Mouse (Mus musculus) heart, postnatal 14 days (tissue): ENCODE results near the gene Cln5. TPM values are rescaled to one million over a fixed set of nuclear protein-coding genes. Genes with fewer than 3 reads are reported as not detected.

Experiments used
- DNase-seq, 2 experiments: peaks; one replicate each; pipeline ENCODE4 v3.0.0; 2021 to 2022
- intact Hi-C: fragments of 180-260 bp; cut with DNase I; formaldehyde crosslinking; loops from one replicate; pipeline ENCODE4 v1.15.1; 2025
- long read RNA-seq, 2 experiments: library from polyadenylated mRNA; stranded (forward); transcript quantifications; one replicate each; pipeline ENCODE4 v2.0.0; 2021
- total RNA-seq, 2 experiments: library from RNA; stranded (reverse); gene quantifications; 2 replicates each; pipeline ENCODE4 v1.2.3; 2021

The Cln5 gene
- total RNA-seq, result 10 to 100 TPM; 16.4 to 17.9 TPM
- long read RNA-seq, experiment 1, transcript Cln5-201 (4 exons, 2,445 nt), result major isoform, 21 of 25 reads
- long read RNA-seq, experiment 1, partial matches to known transcripts, result 1 of 25 reads
- long read RNA-seq, experiment 1, other reads (novel, unspliced or antisense), result 3 of 25 reads
- long read RNA-seq, experiment 2, transcript Cln5-201 (4 exons, 2,445 nt), result major isoform, 20 of 25 reads
- long read RNA-seq, experiment 2, partial matches to known transcripts, result 0 of 25 reads
- long read RNA-seq, experiment 2, other reads (novel, unspliced or antisense), result 5 of 25 reads

- peak; percentile 97 to 98 for DNase-seq
Measured at GRCm38 (mm10) chr14:103069864-103070611, at the start of gene Cln5. Cln5 (plus strand) TSS chr14:103070216.

DNA sequence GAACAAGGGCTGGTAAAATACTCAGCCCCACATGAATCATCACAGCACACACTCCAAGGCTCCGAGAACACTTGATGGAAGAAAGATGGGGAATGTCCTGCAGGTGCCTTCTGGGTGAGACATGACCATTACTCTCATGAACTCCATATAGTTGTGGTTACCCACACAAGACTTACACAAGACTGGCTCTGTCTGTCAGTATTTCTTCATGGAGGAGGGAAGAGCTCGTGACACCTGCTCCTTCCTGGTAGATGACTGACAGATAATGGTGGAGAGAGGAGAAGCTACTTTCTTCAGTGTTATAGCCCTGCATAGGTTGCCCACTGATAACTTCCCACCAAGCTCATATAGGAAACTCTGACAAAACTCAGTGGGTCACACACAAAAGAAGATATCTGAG, 40.8 kb upstream of the Cln5 start:
- intact Hi-C loops, result no loop called here
- no peak for DNase-seq

More at GRCm38 (mm10) chr14:103069864-103070611, at the start of gene Cln5:
- intact Hi-C loops, result loop anchor here (2.0 to 5.0 kb wide), 5 partner anchors 27 to 467 kb away; partner anchors contain the start of gene Mycbp2

GRCm38 (mm10) chr14:103033271-103033823, 36.7 kb upstream of the Cln5 start:
- peak; percentile 16 to 19 for DNase-seq
- intact Hi-C loops, result no loop called here

DNA sequence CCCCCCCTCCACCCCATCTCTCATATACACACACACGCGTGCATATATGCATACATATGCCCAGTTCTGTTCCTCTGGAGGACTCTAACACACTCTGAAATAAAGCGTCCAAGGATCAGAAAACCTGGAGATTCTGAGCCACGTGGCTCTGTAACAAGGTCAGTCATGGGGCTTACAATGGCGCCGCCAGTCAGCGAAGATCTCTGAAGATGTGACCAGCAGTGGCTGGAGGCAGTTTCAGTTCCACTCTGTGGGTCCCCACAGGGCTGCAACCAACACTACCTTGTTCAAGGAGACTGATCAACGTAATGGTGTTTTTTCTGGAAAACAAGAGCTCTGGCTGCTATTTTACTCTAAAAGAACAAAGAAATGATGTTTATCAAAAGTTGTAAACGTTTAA, 35.9 kb upstream of the Cln5 start:
- no peak for DNase-seq
- intact Hi-C loops, result no loop called here

GRCm38 (mm10) chr14:103037016-103037415, 33.0 kb upstream of the Cln5 start:
- intact Hi-C loops, result no loop called here
- no peak for DNase-seq

- intact Hi-C loops, result no loop called here
- DNase-seq, result no peak
Measured at GRCm38 (mm10) chr14:103046677-103047076, 23.3 kb upstream of the Cln5 start, which contains the start of gene Acod1. Acod1 (plus strand) TSS chr14:103046977.

GRCm38 (mm10) chr14:103048292-103049086, 21.5 kb upstream of the Cln5 start:
- DNase-seq, result no peak

DNA sequence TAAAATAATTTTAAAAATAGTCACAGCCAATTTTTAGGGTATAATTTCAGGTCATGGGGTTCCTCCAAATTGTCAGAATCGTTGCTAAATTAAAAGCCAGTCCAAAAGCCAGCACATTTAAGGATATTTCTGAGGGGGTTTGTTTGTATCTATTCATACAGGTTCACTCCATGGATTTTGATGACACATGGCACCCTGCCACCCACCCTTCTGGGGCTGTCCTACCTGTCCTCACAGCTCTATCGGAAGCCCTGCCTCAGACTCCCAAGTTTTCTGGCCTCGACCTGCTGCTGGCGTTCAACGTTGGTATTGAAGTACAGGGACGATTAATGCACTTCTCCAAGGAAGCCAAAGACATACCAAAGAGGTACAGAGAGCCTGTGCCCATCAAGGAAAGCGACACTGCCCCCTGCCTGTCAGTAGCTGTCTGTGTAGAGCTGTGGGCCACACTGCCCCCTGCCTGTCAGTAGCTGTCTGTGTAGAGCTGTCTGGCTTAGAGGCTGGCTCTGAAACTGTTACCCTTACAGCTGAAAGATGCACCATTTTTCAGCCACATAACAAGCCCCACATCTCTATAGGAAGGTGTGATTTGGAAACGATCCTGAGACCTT, 18.8 kb upstream of the Cln5 start:
- DNase-seq, result peak; percentile 81 to 84
- intact Hi-C loops, result loop anchor here (1.0 kb wide), 1 partner anchor 39 kb away; no protein-coding TSS in a partner anchor

More at GRCm38 (mm10) chr14:103048292-103049086, 21.5 kb upstream of the Cln5 start:
- intact Hi-C loops, result no loop called here

DNA sequence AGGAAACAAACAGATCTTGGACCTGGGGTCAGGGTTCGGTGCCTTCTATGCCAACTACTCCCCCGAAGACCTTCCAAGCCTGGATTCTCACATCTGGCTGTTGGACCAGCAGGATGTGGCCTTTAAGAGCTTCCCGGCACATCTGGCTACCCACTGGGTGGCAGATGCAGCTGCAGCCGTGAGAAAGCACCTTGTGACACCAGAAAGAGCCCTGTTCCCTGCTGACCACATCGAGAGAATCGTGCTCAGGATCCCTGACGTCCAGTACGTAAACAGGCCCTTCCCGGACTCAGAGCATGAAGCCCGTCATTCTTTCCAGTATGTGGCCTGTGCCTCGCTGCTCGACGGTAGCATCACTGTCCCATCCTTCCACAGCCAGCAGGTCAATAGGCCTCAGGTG, 15.3 kb upstream of the Cln5 start:
- intact Hi-C loops, result no loop called here
- DNase-seq, result no peak

DNA sequence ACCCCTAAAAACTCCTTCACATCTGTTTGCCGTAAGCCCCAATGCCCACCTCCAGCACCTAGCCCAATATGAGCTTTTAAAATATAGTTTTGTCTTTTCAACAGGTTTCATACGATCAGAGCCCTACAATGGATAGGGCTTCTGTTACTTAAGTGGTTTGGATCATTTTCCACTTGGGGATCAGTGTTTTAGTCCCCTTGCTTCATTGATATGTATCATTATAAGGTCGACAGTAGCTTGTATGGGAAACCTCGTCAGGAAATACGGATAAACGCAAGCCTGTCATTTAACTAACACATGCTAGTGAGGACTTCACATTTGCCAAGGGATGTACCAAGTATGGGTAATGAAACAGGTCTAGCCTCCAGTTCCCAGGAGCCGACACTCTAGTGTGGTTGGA, 13.4 kb upstream of the Cln5 start:
- intact Hi-C loops, result no loop called here
- DNase-seq, result no peak

GRCm38 (mm10) chr14:103058998-103059397, 11.0 kb upstream of the Cln5 start:
- DNase-seq, result no peak
- intact Hi-C loops, result no loop called here

GRCm38 (mm10) chr14:103059495-103059894, 10.5 kb upstream of the Cln5 start:
- intact Hi-C loops, result no loop called here
- no peak for DNase-seq

GRCm38 (mm10) chr14:103065294-103066167, 4.5 kb upstream of the Cln5 start:
- DNase-seq, result peak; percentile 76 to 87
- intact Hi-C loops, result loop anchor here (5.0 kb wide), 2 partner anchors 67 to 282 kb away; partner anchors contain the start of gene Mycbp2

GRCm38 (mm10) chr14:103069465-103069863, 552 bp upstream of the Cln5 start:
- DNase-seq, result no peak
- intact Hi-C loops, result loop anchor here (5.0 kb wide), 2 partner anchors 63 to 278 kb away; partner anchors contain the start of gene Mycbp2

DNA sequence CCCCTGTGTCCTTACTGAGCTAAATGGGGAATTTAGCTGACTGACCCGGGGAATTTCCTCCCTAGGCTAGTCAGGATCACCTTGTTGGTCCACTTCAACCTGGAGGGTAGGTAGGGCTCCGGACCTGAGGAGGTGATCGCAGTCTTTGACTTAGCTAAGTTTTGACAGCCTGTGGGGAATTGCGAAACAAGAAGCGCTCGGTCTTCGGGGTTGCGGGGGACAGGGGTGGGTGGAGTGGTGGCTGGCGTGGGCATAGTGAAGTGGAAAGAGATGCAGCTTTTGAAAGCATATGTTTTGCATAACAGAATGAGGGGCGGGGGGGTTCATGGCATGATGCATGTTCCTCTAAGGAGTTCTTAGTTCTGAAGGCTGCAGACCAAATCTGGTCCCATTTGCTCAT, 774 bp downstream of the Cln5 start:
- peak in 1 of 2 experiments; percentile 29 for DNase-seq
- intact Hi-C loops, result loop anchor here (2.0 to 5.0 kb wide), 3 partner anchors 26 to 467 kb away; no protein-coding TSS in a partner anchor

- intact Hi-C loops, result loop anchor here (2.0 to 5.0 kb wide), 3 partner anchors 25 to 466 kb away; no protein-coding TSS in a partner anchor
Measured at GRCm38 (mm10) chr14:103071471-103071870, 1.5 kb downstream of the Cln5 start.

DNA sequence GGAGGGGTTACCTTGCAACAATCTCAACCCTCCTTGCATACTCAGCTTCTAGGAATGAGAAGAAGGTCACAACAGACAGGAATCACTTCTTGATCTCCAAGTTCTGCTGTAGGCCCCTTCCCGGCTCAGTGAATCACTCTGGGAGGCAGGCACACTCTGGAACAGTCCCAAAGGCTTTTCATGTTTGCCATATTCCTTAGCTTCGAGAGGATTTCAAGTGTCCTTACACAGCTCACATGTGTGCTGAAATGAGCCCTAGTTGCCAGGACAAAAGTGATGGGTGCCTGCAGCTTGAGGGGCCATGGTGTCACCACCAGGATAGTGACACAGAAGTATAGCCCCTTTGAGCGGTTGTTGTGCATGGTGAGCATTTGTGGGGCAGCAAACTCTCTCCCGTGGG, 2.7 kb downstream of the Cln5 start:
- intact Hi-C loops, result loop anchor here (5.0 kb wide), 2 partner anchors 400 to 465 kb away; no protein-coding TSS in a partner anchor
- DNase-seq, result no peak

More at GRCm38 (mm10) chr14:103071471-103071870, 1.5 kb downstream of the Cln5 start:
- no peak for DNase-seq

DNA sequence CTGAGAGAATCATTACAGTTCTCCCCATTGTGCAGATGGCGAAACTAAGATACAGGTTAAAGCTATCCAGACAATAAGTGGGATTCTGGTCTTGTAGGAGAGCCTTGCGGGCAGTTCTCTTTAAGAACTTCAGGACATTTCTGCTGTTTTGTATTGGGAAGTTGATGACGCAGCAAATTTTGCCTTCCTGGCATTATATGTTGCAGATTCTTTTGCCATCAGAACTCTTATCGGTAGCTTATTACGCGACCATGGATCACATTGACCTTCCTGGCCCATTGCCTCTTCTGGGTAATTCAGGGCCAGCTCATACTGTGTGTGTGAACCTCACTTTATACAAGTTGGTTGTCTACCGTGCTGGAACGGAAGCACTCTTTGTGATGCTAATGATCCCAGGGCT, 3.8 kb downstream of the Cln5 start:
- intact Hi-C loops, result loop anchor here (5.0 kb wide), 2 partner anchors 398 to 463 kb away; no protein-coding TSS in a partner anchor
- no peak for DNase-seq
